Mouse (Mus musculus) heart, embryonic 11.5 days (tissue): Measurements from ENCODE around the gene Rfk. TPM values are rescaled to one million over a fixed set of nuclear protein-coding genes. Genes with fewer than 3 reads are reported as not detected.

Source experiments
- ATAC-seq: fragments of 200-750 bp; cut with Nextera tagmentation; replicated peaks from 2 replicates; pipeline ENCODE4 v1.8.0; 2017; ENCODE audit warnings: moderate library complexity; ENCODE audit not compliant: insufficient number of reproducible peaks, low FRiP score, low TSS enrichment
- H3K27ac ChIP-seq: fragments of 300-500 bp; sonication (generic); 2 replicates; pipeline ENCODE4 v1.5.1; 2014; ENCODE audit warnings: mild to moderate bottlenecking, low read depth, low read length
- H3K27me3 ChIP-seq: fragments of 300-500 bp; sonication (generic); 2 replicates; pipeline ENCODE4 v1.6.1; 2014; ENCODE audit warnings: mild to moderate bottlenecking, low read length, mixed read lengths; ENCODE audit not compliant: control insufficient read depth, insufficient read depth
- H3K36me3 ChIP-seq: fragments of 300-500 bp; sonication (generic); 2 replicates; pipeline ENCODE4 v1.6.1; 2014; ENCODE audit warnings: mild to moderate bottlenecking, low read length, moderate library complexity, mixed read lengths; ENCODE audit not compliant: control insufficient read depth, insufficient read depth
- H3K4me1 ChIP-seq: fragments of 300-500 bp; sonication (generic); 2 replicates; pipeline ENCODE4 v1.6.1; 2014; ENCODE audit warnings: low read length; ENCODE audit not compliant: control insufficient read depth, insufficient read depth
- H3K4me2 ChIP-seq: fragments of 300-500 bp; sonication (generic); 2 replicates; pipeline ENCODE4 v1.6.1; 2014; ENCODE audit warnings: mild to moderate bottlenecking, moderate library complexity
- H3K4me3 ChIP-seq: fragments of 300-500 bp; sonication (generic); 2 replicates; pipeline ENCODE4 v1.5.1; 2014; ENCODE audit warnings: low read depth, low read length
- H3K9ac ChIP-seq: fragments of 300-500 bp; sonication (generic); 2 replicates; pipeline ENCODE4 v1.6.1; 2014; ENCODE audit warnings: mild to moderate bottlenecking, low read depth, low read length, moderate library complexity
- H3K9me3 ChIP-seq: fragments of 300-500 bp; sonication (generic); replicated peaks from 2 replicates; pipeline ENCODE4 v1.6.1; 2016; ENCODE audit warnings: low read length; ENCODE audit not compliant: control insufficient read depth
- WGBS: fragments of 180-500 bp; shearing (Covaris S2); extraction: QIAGEN DNeasy Blood & Tissue Kit; methylation state at CpG from one replicate; pipeline ENCODE4 v1.1.7; 2014; ENCODE audit not compliant: insufficient replicate concordance; 5-methylcytosine and 5-hydroxymethylcytosine counted together
- polyA plus RNA-seq: library from polyadenylated mRNA; unstranded; fragments of >200 nt; fragmentation: Nextera tagmentation; extraction: Ambion mirVana; gene quantifications from 2 replicates; pipeline ENCODE4 v1.2.1, GENCODE M21; 2014

Rfk gene
- polyA plus RNA-seq, 1 experiment from 2014 or later, result 61.3 TPM

- H3K27me3 ChIP-seq, result no peaks in the 10 kb centered on the region
- no peak overlapping the region for H3K4me2 ChIP-seq
- 0 out of 2 replicates have a peak, but pooled peaks cover 4% of the 10 kb centered on the region for H3K4me1 ChIP-seq
- no peaks in the 10 kb centered on the region for H3K36me3 ChIP-seq
- H3K4me3 ChIP-seq, result no peak overlapping the region
- WGBS, result 59% methylated on average over 7 of the region's 7 CpGs
- no peak overlapping the region for H3K9ac ChIP-seq
- H3K27ac ChIP-seq, result no peak overlapping the region
- ATAC-seq, result no peak
- H3K9me3 ChIP-seq, result no peaks in the 10 kb centered on the region
These were observed 24.3 kb upstream of the Rfk start for GRCm38 (mm10) chr19:17369581-17369980.

- Histone ChIP-seq H3K9ac (no peak within 1 kb of the TSS), H3K27ac (no peak within 1 kb of the TSS), H3K4me1 (0 out of 2 replicates have a peak, but pooled peaks cover 7% of the 10 kb centered on the region), H3K36me3 (no peaks in the 10 kb centered on the region), H3K9me3 (no peaks in the 10 kb centered on the region), H3K4me2 (no peak within 1 kb of the TSS), H3K4me3 (no peak within 1 kb of the TSS), H3K27me3 (no peaks in the 10 kb centered on the region)
- ATAC-seq, result no peak
- WGBS, result 82% methylated on average over 3 of the region's 3 CpGs
These were observed 21.1 kb upstream of the Rfk start, which contains the start of gene Gcnt1 for GRCm38 (mm10) chr19:17372701-17373100. Gcnt1 (minus strand) TSS chr19:17372844.

- ATAC-seq, result no peak
- H3K4me3 ChIP-seq, result no peak overlapping the region
- H3K27me3 ChIP-seq, result no peaks in the 10 kb centered on the region
- no peaks in the 10 kb centered on the region for H3K36me3 ChIP-seq
- H3K9ac ChIP-seq, result no peak overlapping the region
- no peak overlapping the region for H3K27ac ChIP-seq
- H3K4me1 ChIP-seq, result 0 out of 2 replicates have a peak, but pooled peaks cover 3% of the 10 kb centered on the region
- no peak overlapping the region for H3K4me2 ChIP-seq
- H3K9me3 ChIP-seq, result no peaks in the 10 kb centered on the region
These were observed 15.0 kb upstream of the Rfk start for GRCm38 (mm10) chr19:17378845-17379244.

GRCm38 (mm10) chr19:17380549-17380948, 13.3 kb upstream of the Rfk start:
- Histone ChIP-seq H3K36me3 (no peaks in the 10 kb centered on the region), H3K4me3 (no peak overlapping the region), H3K4me1 (0 out of 2 replicates have a peak, but pooled peaks cover 3% of the 10 kb centered on the region), H3K27ac (no peak overlapping the region), H3K4me2 (no peak overlapping the region), H3K9ac (no peak overlapping the region), H3K27me3 (no peaks in the 10 kb centered on the region), H3K9me3 (no peaks in the 10 kb centered on the region)
- no peak for ATAC-seq
- 59% methylated on average over 7 of the region's 7 CpGs for WGBS

- Histone ChIP-seq H3K36me3 (no peaks in the 10 kb centered on the region), H3K4me3 (no peak overlapping the region), H3K4me1 (no peaks in the 10 kb centered on the region), H3K4me2 (no peak overlapping the region), H3K9me3 (no peaks in the 10 kb centered on the region), H3K9ac (no peak overlapping the region), H3K27ac (no peak overlapping the region), H3K27me3 (no peaks in the 10 kb centered on the region)
- 66% methylated on average over 6 of the region's 6 CpGs for WGBS
- no peak for ATAC-seq
These were observed 10.9 kb upstream of the Rfk start for GRCm38 (mm10) chr19:17382807-17383397.

- Histone ChIP-seq H3K27ac (no peak overlapping the region), H3K4me3 (no peak overlapping the region), H3K9ac (no peak overlapping the region), H3K36me3 (no peaks in the 10 kb centered on the region), H3K27me3 (no peaks in the 10 kb centered on the region), H3K4me1 (no peaks in the 10 kb centered on the region), H3K4me2 (no peak overlapping the region), H3K9me3 (no peaks in the 10 kb centered on the region)
- no peak for ATAC-seq
- 86% methylated on average over 4 of the region's 4 CpGs for WGBS
These were observed 8.8 kb upstream of the Rfk start for GRCm38 (mm10) chr19:17385022-17385421.

GRCm38 (mm10) chr19:17385426-17385825, 8.4 kb upstream of the Rfk start:
- no peaks in the 10 kb centered on the region for H3K4me1 ChIP-seq
- H3K36me3 ChIP-seq, result no peaks in the 10 kb centered on the region
- H3K9me3 ChIP-seq, result no peaks in the 10 kb centered on the region
- H3K4me2 ChIP-seq, result no peak overlapping the region
- no peak overlapping the region for H3K27ac ChIP-seq
- H3K27me3 ChIP-seq, result no peaks in the 10 kb centered on the region
- no peak overlapping the region for H3K4me3 ChIP-seq
- ATAC-seq, result no peak
- WGBS, result 58% methylated on average over 1 of the region's 1 CpGs
- no peak overlapping the region for H3K9ac ChIP-seq

GRCm38 (mm10) chr19:17386424-17386823, 7.4 kb upstream of the Rfk start:
- Histone ChIP-seq H3K4me3 (no peak overlapping the region), H3K4me2 (no peak overlapping the region), H3K27ac (no peak overlapping the region), H3K4me1 (no peaks in the 10 kb centered on the region), H3K27me3 (peaks cover under 1% of the 10 kb centered on the region; the same call in 1 of the 2 replicates), H3K36me3 (no peaks in the 10 kb centered on the region), H3K9ac (no peak overlapping the region), H3K9me3 (no peaks in the 10 kb centered on the region)
- ATAC-seq, result no peak
- 75% methylated on average over 6 of the region's 6 CpGs for WGBS

GRCm38 (mm10) chr19:17388404-17388803, 5.4 kb upstream of the Rfk start:
- Histone ChIP-seq H3K36me3 (no peaks in the 10 kb centered on the region), H3K9ac (no peak overlapping the region), H3K27ac (no peak overlapping the region), H3K9me3 (no peaks in the 10 kb centered on the region), H3K27me3 (peaks cover 6% of the 10 kb centered on the region; the same call in 1 of the 2 replicates), H3K4me2 (no peak overlapping the region), H3K4me1 (no peaks in the 10 kb centered on the region), H3K4me3 (no peak overlapping the region)
- WGBS, result 20% methylated on average over 2 of the region's 2 CpGs
- no peak for ATAC-seq
